Mouse (Mus musculus): ENCODE data around the gene Cmc1. TPM values are rescaled to one million over a fixed set of nuclear protein-coding genes. Genes with fewer than 3 reads are reported as not detected.

Cmc1 gene
- polyA plus RNA-seq, 2 experiments from 2014 or later = 100 to 116 TPM

GRCm38 (mm10) chr9:118029490-118029889 is 120.5 kb downstream of the Cmc1 start:
- ATAC-seq = no peak

GRCm38 (mm10) chr9:118024966-118025365 is 125.0 kb downstream of the Cmc1 start:
- no peak for ATAC-seq

Other genes with a start within 250 kb of the Cmc1 start
- gene Azi2, start 109.7 kb downstream of the Cmc1 start, polyA plus RNA-seq (2017; shearing (Covaris generic)) = 10 to 100 TPM; 49.8 to 60.9 TPM